Mouse (Mus musculus): ENCODE results near the gene Pagr1a. TPM values are rescaled to one million over a fixed set of nuclear protein-coding genes. Genes with fewer than 3 reads are reported as not detected.
A peak's percentile ranks its signal among the peaks of the same experiment; 100 is the strongest.

Gene Pagr1a
- polyA plus RNA-seq, 1 experiment from 2014 or later: 53.7 TPM

DNA sequence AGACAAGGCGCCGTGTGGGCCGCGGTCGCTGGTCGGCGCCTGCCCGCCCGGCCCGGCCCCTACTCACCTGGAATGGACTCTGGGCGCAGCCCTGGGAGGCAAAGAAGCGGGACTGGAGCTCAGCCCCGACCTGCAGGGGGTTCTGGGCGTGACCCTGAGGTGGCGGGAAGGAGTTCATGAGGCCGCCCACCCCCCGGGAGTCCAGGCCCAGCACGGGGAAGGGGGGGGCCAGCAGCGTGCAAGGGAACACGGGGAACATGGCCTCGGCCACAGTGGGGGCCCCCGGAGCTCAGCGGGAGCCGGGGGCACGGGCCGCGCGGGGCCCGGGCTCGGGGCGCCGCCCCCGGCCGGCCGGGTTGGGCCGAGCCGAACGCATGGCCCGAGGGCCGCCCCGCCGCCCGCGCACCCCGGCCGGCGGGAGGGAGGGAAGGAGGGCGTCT is 9.0 kb upstream of the Pagr1a start:
- H3K27me3 ChIP-seq: no peaks in the 10 kb centered on the region
- H3K4me3 ChIP-seq: peak overlapping the region; percentile 72
- ATAC-seq (ENCODE audit: insufficient number of reproducible peaks, insufficient read depth, low FRiP score, low TSS enrichment, low read depth): peak; percentile 8; the same call in 1 of the 2 replicates
- H3K4me2 ChIP-seq: peak overlapping the region; percentile 97
- peaks cover 53% of the 10 kb centered on the region for H3K36me3 ChIP-seq
- H3K4me1 ChIP-seq: peaks cover 48% of the 10 kb centered on the region
- WGBS: 0% methylated on average over 23 of the region's 48 CpGs
- H3K27ac ChIP-seq: peak overlapping the region; percentile 99
- H3K9ac ChIP-seq: peak overlapping the region; percentile 99
- no peaks in the 10 kb centered on the region for H3K9me3 ChIP-seq

DNA sequence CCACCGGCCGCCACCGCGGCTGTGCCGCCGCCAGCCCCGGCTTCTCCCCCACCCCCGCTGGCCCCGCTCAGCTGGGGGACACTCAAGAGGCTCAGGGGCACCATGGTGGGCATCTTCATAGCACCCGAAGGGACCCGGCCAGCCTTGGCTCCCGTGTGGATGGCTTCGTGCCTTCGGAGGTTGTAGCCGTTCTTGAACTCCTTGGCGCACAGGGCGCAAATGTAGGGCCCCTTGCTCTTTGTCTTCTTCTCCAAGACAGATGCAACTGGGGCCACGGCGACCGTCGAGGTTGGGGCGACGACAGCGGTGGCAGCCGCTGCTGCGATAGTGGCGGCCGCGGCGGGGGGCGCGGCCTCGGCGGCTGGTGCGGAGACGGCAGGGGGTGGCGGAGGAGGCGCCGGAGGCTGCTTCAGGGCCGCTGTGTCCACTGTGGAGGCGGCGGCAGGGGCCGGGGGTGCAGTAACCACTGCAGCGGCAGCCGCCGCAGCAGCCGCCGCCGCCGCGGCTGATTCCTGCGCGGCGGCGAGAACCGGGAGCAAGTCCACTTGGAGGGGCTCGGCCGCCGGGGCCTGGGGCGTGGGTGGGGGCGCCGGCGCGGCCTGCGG is 8.5 kb upstream of the Pagr1a start:
- Histone ChIP-seq H3K27me3 (no peaks in the 10 kb centered on the region), H3K4me1 (peaks cover 50% of the 10 kb centered on the region)
- WGBS: under 1% methylated on average over 53 of the region's 65 CpGs

DNA sequence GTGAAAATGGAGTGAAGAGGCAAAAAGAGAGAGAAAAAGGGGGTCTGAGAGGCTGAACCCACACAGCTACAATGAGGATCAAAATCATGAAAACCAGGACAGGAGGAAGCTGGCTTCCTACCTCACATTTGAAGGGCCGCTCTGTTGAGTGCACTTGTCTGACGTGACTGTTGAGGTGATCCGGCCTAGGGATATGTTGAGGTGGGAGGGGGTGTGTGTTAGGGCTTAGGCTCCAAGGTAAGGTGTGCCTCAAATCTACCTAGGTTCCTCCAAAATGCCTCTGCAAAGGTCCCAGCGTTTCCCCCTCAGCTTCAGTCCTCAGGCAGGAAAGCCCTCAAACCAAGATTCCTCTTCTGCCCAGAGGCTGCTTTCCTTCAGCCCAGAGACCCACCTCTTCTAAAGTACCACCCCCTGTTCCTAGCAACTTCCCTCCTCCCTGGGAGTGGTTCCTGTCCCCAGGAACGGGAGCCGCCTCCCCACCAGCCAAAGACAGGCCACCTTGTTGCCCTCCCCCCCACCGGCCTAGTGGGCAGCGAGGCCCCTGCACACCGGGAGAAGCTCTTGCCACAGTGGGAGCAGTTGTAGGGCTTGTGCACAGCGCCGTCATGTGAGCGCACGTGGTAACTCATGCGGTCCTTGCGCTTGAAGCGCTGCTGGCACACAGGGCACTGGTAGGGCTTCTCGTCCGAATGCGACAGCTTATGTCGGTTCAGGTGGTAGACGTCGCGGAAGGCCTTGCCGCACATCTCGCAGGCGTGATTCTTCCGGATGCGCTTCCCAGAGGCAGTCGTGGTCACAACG is 7.8 kb upstream of the Pagr1a start:
- Histone ChIP-seq H3K4me2 (peak overlapping the region; percentile 97), H3K4me1 (peaks cover 57% of the 10 kb centered on the region), H3K36me3 (peaks cover 40% of the 10 kb centered on the region), H3K9me3 (no peaks in the 10 kb centered on the region), H3K9ac (peak overlapping the region; percentile 99), H3K4me3 (peak overlapping the region; percentile 72), H3K27me3 (no peaks in the 10 kb centered on the region), H3K27ac (peak overlapping the region; percentile 99)
- under 1% methylated on average over 30 of the region's 30 CpGs for WGBS
- 0 out of 2 replicates have a peak, but pooled peaks have one; percentile 1 for ATAC-seq (ENCODE audit: insufficient number of reproducible peaks, insufficient read depth, low FRiP score, low TSS enrichment, low read depth)

More for the DNA sequence above, 8.5 kb upstream of the Pagr1a start:
- Histone ChIP-seq H3K27ac (peak overlapping the region; percentile 99), H3K4me2 (peak overlapping the region; percentile 97), H3K9me3 (no peaks in the 10 kb centered on the region), H3K9ac (peak overlapping the region; percentile 99), H3K4me3 (peak overlapping the region; percentile 72), H3K36me3 (peaks cover 48% of the 10 kb centered on the region)
- no peak for ATAC-seq (ENCODE audit: insufficient number of reproducible peaks, insufficient read depth, low FRiP score, low TSS enrichment, low read depth)

DNA sequence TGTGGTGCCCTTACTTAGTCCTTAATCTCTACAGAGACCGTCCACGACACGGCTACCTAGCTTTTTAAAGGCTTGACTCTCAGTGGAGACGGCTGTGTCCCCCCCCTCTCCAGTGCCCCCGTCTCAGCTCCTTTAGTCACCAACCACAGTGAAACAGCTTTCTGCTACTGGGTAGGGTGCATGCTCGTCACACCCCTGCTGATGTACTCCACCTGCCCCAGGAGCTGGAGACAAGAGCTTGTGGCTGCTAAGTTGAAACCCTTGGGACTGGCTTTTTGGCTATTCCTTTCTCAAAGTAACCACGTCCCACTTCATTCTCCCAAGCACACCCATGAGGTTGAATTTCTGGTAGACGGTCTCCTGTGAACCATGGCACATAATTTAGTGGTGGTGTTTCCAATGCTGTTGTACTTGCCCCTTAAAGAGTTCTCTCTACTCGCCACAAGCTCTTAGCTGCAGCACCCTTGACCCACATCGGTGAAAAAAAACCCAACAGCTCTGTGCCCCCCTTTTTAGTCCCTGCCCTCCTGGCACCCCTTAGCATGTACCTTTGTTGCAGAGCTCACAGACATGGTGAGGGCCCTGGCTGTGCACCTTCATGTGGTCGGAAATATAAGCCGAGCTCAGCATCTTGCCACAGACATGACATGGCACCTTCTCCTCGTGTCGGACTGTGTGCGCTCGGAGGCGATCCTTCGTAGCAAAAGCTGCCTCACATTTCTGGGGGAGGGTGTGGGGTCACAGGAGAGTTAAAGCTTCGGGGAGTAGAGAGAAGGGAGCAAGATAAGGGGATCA is 6.9 kb upstream of the Pagr1a start:
- Histone ChIP-seq H3K9me3 (no peaks in the 10 kb centered on the region), H3K4me2 (peak overlapping the region; percentile 97), H3K9ac (peak overlapping the region; percentile 99), H3K4me3 (peak overlapping the region; percentile 72), H3K27ac (peak overlapping the region; percentile 99), H3K36me3 (peaks cover 36% of the 10 kb centered on the region), H3K27me3 (no peaks in the 10 kb centered on the region), H3K4me1 (peaks cover 65% of the 10 kb centered on the region)
- 23% methylated on average over 19 of the region's 19 CpGs for WGBS
- no peak for ATAC-seq (ENCODE audit: insufficient number of reproducible peaks, insufficient read depth, low FRiP score, low TSS enrichment, low read depth)

DNA sequence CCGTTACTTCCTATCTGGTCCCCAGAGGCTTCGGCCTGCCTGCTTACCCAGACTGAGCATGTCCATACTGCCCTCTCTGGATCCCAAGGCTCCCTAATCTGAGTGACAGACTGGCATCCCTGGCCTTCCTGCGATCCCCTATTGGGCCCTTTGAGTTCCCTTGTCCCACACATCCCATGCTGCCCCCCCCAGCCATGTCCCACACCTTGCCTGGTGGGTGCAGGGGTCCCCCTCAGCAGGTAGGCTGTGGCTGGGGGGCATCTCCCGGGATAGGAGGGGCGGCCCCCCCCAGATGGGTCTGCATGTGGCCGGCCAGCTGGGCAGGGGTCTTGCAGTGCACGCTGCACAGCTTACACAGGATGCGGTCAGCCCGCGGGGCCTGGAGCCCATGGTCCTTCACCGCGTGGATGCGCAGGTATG is 6.1 kb upstream of the Pagr1a start:
- Histone ChIP-seq H3K4me1 (peaks cover 73% of the 10 kb centered on the region), H3K4me3 (peak overlapping the region; percentile 72), H3K4me2 (peak overlapping the region; percentile 97), H3K27ac (no peak overlapping the region; the same call in 1 of the 2 replicates), H3K9me3 (no peaks in the 10 kb centered on the region), H3K9ac (peak overlapping the region; percentile 99), H3K27me3 (no peaks in the 10 kb centered on the region), H3K36me3 (peaks cover 31% of the 10 kb centered on the region)
- 75% methylated on average over 12 of the region's 13 CpGs for WGBS
- no peak for ATAC-seq (ENCODE audit: insufficient number of reproducible peaks, insufficient read depth, low FRiP score, low TSS enrichment, low read depth)

DNA sequence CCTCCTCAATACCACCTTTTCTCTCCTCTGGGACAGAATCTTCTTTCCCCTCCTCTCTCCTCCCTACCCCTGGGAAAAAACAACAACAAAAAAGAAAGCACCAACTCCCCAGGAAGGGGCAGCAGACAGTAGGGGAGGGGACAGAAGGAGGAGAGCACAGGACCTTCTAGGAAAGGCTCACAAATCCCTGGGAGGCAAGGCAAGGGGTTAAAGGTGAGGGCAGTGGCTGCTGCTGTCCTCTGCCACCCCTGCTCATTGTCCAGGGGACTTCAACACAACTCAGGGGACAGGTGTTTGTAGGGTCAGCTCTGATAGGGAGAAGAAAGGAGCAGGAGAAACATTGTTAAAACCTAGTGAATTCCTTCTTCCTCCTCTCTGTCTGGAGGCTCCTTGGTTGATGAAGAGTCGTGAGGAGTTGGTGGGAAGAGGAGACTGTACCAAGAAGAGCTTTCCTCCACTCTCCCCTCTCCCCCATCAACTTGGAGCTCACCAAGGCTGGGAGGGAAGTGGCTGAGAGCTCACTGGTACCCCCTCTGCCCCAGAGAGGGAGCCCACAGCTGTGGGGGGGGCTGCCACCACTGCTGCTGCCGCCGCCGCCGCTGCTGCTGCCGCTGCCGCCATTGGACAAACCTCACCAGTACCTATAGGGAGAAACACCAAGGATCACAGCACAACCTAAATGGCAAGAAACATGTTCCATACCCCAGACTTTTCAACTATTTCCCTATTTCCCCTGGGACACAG is 5.5 kb upstream of the Pagr1a start:
- no peak for ATAC-seq (ENCODE audit: insufficient number of reproducible peaks, insufficient read depth, low FRiP score, low TSS enrichment, low read depth)
- 81% methylated on average over 7 of the region's 7 CpGs for WGBS

DNA sequence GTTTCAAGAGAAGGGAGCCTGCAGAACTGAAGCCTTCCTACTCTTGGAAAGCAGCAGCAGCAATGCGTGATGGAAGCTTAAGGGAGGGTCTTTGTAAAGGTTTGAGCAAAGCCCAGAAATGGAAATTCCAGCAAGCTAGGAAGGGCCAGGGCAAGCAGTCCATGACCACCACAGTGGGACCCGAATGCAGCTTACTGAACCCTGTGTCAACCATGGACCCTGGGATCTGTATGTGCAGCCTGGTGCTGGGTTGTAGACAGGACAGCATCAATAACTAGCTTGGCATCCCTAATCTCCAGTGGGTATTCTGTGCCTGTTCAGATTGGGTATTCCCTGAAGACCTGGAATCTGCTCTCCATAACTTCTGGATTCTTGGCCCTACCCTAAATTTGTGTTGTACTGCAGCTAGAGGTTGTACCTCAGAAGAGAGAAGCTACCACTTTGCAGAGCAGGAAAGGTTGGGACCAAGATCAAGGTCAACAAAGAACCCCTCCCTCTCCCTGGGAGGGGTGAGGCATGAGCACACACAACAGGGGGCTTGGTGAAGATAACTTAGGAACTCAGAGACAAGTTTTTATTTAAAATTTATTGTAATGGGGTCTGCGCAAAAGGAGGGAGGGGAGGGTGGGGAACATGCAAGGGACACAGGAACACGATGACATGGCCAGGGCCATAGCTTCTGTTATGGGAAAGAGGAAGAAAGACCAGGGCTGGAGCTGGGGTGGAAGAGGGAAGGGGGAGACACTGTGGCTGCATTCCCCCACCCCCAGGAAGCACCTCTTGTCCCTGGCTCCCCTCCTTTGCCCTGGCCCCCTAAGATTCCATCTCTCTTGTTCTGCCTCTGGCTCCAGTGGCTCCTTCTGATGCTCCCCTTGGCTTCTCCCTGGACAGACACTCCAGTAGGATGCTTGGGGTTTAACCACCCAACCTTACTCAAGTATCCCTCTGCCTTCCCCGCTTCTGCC is 4.7 kb upstream of the Pagr1a start:
- Histone ChIP-seq H3K27ac (peak overlapping the region; percentile 96), H3K4me2 (peak overlapping the region; percentile 92), H3K9ac (peak overlapping the region; percentile 99), H3K9me3 (no peaks in the 10 kb centered on the region), H3K27me3 (no peaks in the 10 kb centered on the region), H3K36me3 (peaks cover 31% of the 10 kb centered on the region), H3K4me1 (peaks cover 73% of the 10 kb centered on the region), H3K4me3 (peak overlapping the region; percentile 72)
- ATAC-seq (ENCODE audit: insufficient number of reproducible peaks, insufficient read depth, low FRiP score, low TSS enrichment, low read depth): no peak
- WGBS: 41% methylated on average over 5 of the region's 5 CpGs

More for the DNA sequence above, 5.5 kb upstream of the Pagr1a start:
- Histone ChIP-seq H3K9ac (peak overlapping the region; percentile 99), H3K27ac (peak overlapping the region; percentile 96), H3K4me3 (peak overlapping the region; percentile 72), H3K4me1 (peaks cover 73% of the 10 kb centered on the region), H3K9me3 (no peaks in the 10 kb centered on the region), H3K36me3 (peaks cover 31% of the 10 kb centered on the region), H3K4me2 (peak overlapping the region; percentile 97), H3K27me3 (no peaks in the 10 kb centered on the region)

DNA sequence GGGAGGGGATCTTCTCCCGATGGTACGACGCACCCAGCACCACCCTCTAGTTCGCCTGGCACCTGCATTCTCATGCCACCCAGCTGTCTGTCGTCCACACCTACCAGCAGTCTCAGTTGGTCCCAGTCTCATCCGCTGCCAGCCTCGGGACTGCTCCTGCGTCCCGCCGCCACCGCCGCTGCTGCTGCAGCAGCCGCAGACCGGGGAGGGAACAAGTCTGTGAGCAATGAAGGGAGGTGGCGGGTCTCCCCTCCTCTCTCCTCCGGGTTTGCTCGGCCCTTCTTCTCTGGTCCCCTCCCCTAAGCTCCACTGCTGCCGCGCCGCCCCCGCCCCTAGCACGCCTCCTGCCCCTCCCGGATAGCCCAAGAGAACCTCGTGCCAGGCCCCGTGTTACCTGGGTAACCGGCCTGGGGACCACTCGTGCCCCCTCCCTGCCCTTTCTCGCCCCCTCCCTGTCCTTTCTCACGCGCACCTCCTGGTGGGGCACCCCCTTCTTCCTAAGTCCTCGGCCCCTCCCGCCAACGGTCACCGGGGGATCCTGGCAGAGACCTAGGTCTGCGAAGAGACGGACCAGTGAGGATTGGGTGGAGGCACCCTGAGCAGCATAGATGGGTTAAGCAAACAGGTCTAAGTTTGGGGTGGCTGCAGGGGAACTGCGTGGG is 3.9 kb upstream of the Pagr1a start, which contains the start of the genes Gm42742 and Prrt2:
Gm42742 (minus strand) TSS at position 197 of the 662 bp plus-strand sequence.
Prrt2 (minus strand) TSS at position 311 of the 662 bp plus-strand sequence.
- ATAC-seq (ENCODE audit: insufficient number of reproducible peaks, insufficient read depth, low FRiP score, low TSS enrichment, low read depth): peak; percentile 23; the same call in 1 of the 2 replicates
- H3K4me1 ChIP-seq: peaks cover 76% of the 10 kb centered on the region

DNA sequence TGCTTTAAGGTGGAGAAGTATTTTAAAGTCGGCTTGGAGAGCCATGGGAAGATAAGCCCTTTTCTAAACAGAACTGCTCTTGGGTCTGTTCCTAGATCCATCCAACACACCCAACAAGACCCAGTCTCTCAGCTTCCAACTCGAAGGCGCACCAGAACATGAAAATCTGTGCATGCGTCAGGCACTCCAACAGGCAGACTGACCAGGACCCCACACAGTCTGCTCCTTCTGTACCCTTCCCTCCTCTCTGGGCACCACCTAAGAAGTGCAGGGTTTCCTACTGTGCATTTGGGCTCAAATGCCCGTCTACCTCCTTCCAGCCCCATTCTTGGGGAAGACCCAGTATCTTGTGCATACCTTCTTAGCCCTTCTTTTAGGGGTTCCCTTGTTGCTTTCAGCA is 3.3 kb upstream of the Pagr1a start:
- H3K36me3 ChIP-seq: peaks cover 37% of the 10 kb centered on the region
- no peaks in the 10 kb centered on the region for H3K9me3 ChIP-seq
- peaks cover 81% of the 10 kb centered on the region for H3K4me1 ChIP-seq
- peak overlapping the region; percentile 92 for H3K4me2 ChIP-seq
- peak overlapping the region; percentile 72 for H3K4me3 ChIP-seq
- no peak for ATAC-seq (ENCODE audit: insufficient number of reproducible peaks, insufficient read depth, low FRiP score, low TSS enrichment, low read depth)
- peak overlapping the region; percentile 96 for H3K27ac ChIP-seq
- WGBS: 23% methylated on average over 5 of the region's 5 CpGs
- peak overlapping the region; percentile 83 for H3K9ac ChIP-seq
- H3K27me3 ChIP-seq: no peaks in the 10 kb centered on the region

More for the DNA sequence above, 3.9 kb upstream of the Pagr1a start, which contains the start of the genes Gm42742 and Prrt2:
- Histone ChIP-seq H3K27me3 (no peaks in the 10 kb centered on the region), H3K4me2 (peak within 1 kb of the TSS; percentile 92), H3K4me3 (peak within 1 kb of the TSS; percentile 72), H3K9ac (peak within 1 kb of the TSS; percentile 83), H3K36me3 (peaks cover 31% of the 10 kb centered on the region), H3K9me3 (no peaks in the 10 kb centered on the region), H3K27ac (peak within 1 kb of the TSS; percentile 96)
- WGBS: 2% methylated on average over 36 of the region's 37 CpGs
